Mouse (Mus musculus) lung, embryonic 14.5 days (tissue): ENCODE measurements at regions not wholly inside any gene's neighbourhood (a gene's known extent, or its start where the extent isn't known, plus 50 kb on each side); places are given as distances from the start of the nearest gene placed in this dataset.

Experiments
- ATAC-seq: fragments of 200-750 bp; cut with Nextera tagmentation; 2 replicates; pipeline ENCODE4 v1.8.0; 2017; ENCODE audit warnings: mild to moderate bottlenecking, moderate TSS enrichment, moderate library complexity; ENCODE audit not compliant: insufficient read depth
- DNase-seq: peaks from one replicate; pipeline ENCODE4 v3.0.0-alpha.2; 2015
- H3K27ac ChIP-seq: fragments of 300-500 bp; sonication (generic); 2 replicates; pipeline ENCODE4 v1.5.1; 2014; ENCODE audit warnings: low read depth, mild to moderate bottlenecking, moderate library complexity
- H3K27me3 ChIP-seq: fragments of 300-500 bp; sonication (generic); 2 replicates; pipeline ENCODE4 v1.6.1; 2014; ENCODE audit warnings: low read length, control low read depth; ENCODE audit not compliant: insufficient read depth
- H3K36me3 ChIP-seq: fragments of 300-500 bp; sonication (generic); 2 replicates; pipeline ENCODE4 v1.6.1; 2014; ENCODE audit warnings: control low read depth; ENCODE audit not compliant: insufficient read depth
- H3K4me1 ChIP-seq: fragments of 300-500 bp; sonication (generic); 2 replicates; pipeline ENCODE4 v1.6.1; 2014; ENCODE audit warnings: antibody characterized with exemption, control low read depth; ENCODE audit not compliant: insufficient read depth
- H3K4me2 ChIP-seq: fragments of 300-500 bp; sonication (generic); 2 replicates; pipeline ENCODE4 v1.6.1; 2014; ENCODE audit warnings: mild to moderate bottlenecking
- H3K4me3 ChIP-seq: fragments of 300-500 bp; sonication (generic); 2 replicates; pipeline ENCODE4 v1.5.1; 2014; ENCODE audit warnings: low read depth, low read length
- H3K9ac ChIP-seq: fragments of 300-500 bp; sonication (generic); 2 replicates; pipeline ENCODE4 v1.6.1; 2014
- H3K9me3 ChIP-seq: fragments of 300-500 bp; sonication (generic); 2 replicates; pipeline ENCODE4 v1.6.1; 2016; ENCODE audit warnings: low read depth, low read length, control low read depth
- CTCF ChIP-seq: IDR thresholded peaks from 2 replicates; pipeline ENCODE4 v1.5.1; 2016; ENCODE audit warnings: antibody characterized with exemption, low read depth
- WGBS: fragments of 180-500 bp; shearing (Covaris S2); extraction: QIAGEN DNeasy Blood & Tissue Kit; methylation state at CpG from one replicate; pipeline ENCODE4 v1.1.7; 2014; 5-methylcytosine and 5-hydroxymethylcytosine counted together

DNA sequence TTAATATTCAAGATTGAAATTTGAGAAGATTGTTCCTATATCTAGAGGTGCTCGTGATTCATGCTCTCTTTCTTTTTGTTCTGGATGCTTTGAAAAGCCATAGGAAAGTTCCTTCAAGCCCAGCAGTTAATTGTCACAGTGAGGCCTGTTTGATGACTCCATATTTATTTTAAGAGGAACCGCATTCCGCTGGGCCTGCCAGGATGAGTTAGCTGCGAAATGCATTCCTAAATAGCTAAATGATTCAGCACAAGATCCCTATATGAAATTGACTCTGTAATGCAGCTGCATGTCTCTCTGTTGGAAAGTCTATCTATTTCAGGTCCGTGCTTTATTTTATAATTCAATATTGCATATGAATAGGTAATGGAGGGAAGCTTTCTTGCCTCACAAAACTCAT, 511.9 kb upstream of the Adgra3 start:
- Histone ChIP-seq H3K4me2 (no peak overlapping the region), H3K4me3 (no peak overlapping the region), H3K27ac (no peak overlapping the region), H3K27me3 (no peaks in the 10 kb centered on the region), H3K4me1 (no peaks in the 10 kb centered on the region), H3K9me3 (no peaks in the 10 kb centered on the region), H3K9ac (no peak overlapping the region), H3K36me3 (no peaks in the 10 kb centered on the region)
- ATAC-seq (no peak), DNase-seq (peak; percentile 3)
- TF ChIP-seq CTCF, result no peak
- WGBS, result 56% methylated on average over 5 of the region's 5 CpGs

GRCm38 (mm10) chr5:50551125-50551524, 492.3 kb upstream of the Adgra3 start:
- Histone ChIP-seq H3K27ac (no peak overlapping the region), H3K36me3 (no peaks in the 10 kb centered on the region), H3K4me1 (no peaks in the 10 kb centered on the region), H3K9me3 (no peaks in the 10 kb centered on the region), H3K9ac (no peak overlapping the region), H3K4me3 (no peak overlapping the region), H3K27me3 (no peaks in the 10 kb centered on the region), H3K4me2 (no peak overlapping the region)
- peak; percentile 18 for DNase-seq
- peak; percentile 18; the same call in 1 of the 2 replicates for TF ChIP-seq CTCF
- no peak for ATAC-seq

DNA sequence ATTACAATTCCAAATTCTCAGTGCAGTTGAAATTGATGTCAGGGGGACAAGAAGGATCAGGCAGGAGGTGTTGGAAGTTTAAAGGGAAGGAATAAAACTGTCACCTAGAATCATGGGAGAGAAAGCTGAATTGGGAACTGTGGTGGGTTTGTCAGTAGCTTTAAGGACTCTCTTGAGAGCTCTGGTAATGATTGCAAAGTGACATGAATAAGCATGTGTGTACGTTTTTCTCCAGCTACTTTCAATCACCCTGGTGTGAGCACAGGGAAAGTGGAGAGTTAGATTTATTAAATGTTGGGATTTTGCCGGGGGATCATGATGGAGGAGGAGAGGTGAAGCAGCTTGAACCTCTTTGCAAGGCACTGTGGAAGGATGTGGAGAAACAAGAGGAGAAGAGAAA, 453.7 kb upstream of the Adgra3 start:
- no peak for DNase-seq
- Histone ChIP-seq H3K27me3 (no peaks in the 10 kb centered on the region), H3K4me1 (no peaks in the 10 kb centered on the region), H3K4me3 (no peak overlapping the region), H3K4me2 (no peak overlapping the region), H3K36me3 (no peaks in the 10 kb centered on the region), H3K27ac (no peak overlapping the region), H3K9me3 (no peaks in the 10 kb centered on the region), H3K9ac (no peak overlapping the region)
- TF ChIP-seq CTCF, result no peak
- no peak for ATAC-seq
- 53% methylated on average over 2 of the region's 2 CpGs for WGBS

- Histone ChIP-seq H3K27me3 (no peaks in the 10 kb centered on the region), H3K27ac (no peak overlapping the region), H3K9me3 (no peaks in the 10 kb centered on the region), H3K4me3 (no peak overlapping the region), H3K4me1 (no peaks in the 10 kb centered on the region), H3K9ac (no peak overlapping the region), H3K36me3 (no peaks in the 10 kb centered on the region), H3K4me2 (no peak overlapping the region)
- no peak for DNase-seq
- 79% methylated on average over 3 of the region's 3 CpGs for WGBS
- no peak for TF ChIP-seq CTCF
- no peak for ATAC-seq
Measured at GRCm38 (mm10) chr5:50509696-50510421, 451.1 kb upstream of the Adgra3 start.

- 69% methylated on average over 3 of the region's 3 CpGs for WGBS
- Histone ChIP-seq H3K9ac (no peak overlapping the region), H3K4me3 (no peak overlapping the region), H3K4me2 (no peak overlapping the region), H3K9me3 (no peaks in the 10 kb centered on the region), H3K4me1 (no peaks in the 10 kb centered on the region), H3K36me3 (no peaks in the 10 kb centered on the region), H3K27ac (no peak overlapping the region), H3K27me3 (no peaks in the 10 kb centered on the region)
- DNase-seq (no peak), ATAC-seq (no peak)
- TF ChIP-seq CTCF, result no peak
Measured at GRCm38 (mm10) chr5:50490223-50490622, 431.4 kb upstream of the Adgra3 start.

GRCm38 (mm10) chr5:50476985-50477384, 418.2 kb upstream of the Adgra3 start:
- WGBS, result 11% methylated on average over 3 of the region's 3 CpGs
- H3K4me3 ChIP-seq, result no peak overlapping the region
- H3K4me1 ChIP-seq, result no peaks in the 10 kb centered on the region
- H3K36me3 ChIP-seq, result no peaks in the 10 kb centered on the region
- peak; percentile 73 for TF ChIP-seq CTCF
- H3K27me3 ChIP-seq, result no peaks in the 10 kb centered on the region
- H3K9ac ChIP-seq, result no peak overlapping the region
- no peak overlapping the region for H3K4me2 ChIP-seq
- ATAC-seq (no peak), DNase-seq (peak; percentile 75)
- no peak overlapping the region for H3K27ac ChIP-seq
- no peaks in the 10 kb centered on the region for H3K9me3 ChIP-seq

- Histone ChIP-seq H3K9ac (no peak overlapping the region), H3K9me3 (no peaks in the 10 kb centered on the region), H3K4me3 (no peak overlapping the region), H3K27ac (no peak overlapping the region), H3K4me1 (no peaks in the 10 kb centered on the region), H3K36me3 (no peaks in the 10 kb centered on the region), H3K4me2 (no peak overlapping the region), H3K27me3 (no peaks in the 10 kb centered on the region)
- no peak for DNase-seq
- TF ChIP-seq CTCF, result no peak
- 76% methylated on average over 3 of the region's 3 CpGs for WGBS
- no peak for ATAC-seq
Measured at GRCm38 (mm10) chr5:50461491-50461890, 402.7 kb upstream of the Adgra3 start.

DNA sequence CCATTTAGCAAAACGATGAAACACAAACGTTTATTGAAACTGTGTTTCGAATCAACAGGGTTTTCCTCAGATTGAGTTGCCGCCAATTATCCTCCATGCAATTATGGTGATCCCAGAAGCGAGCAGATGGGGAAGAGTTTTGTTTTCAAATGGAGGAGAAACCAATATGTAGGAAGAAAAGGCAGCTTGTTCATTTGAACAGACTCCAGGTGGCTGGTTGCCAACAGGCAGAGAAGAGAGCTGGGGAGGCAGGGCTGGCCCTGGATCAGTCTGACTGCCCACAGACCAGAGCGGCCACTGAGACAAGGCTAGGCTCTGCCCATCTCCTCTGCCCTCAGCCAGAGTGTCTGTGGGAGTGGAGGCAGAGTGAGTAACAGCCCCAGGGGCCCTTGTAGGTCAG, 398.8 kb upstream of the Adgra3 start:
- H3K4me2 ChIP-seq, result no peak overlapping the region
- no peak overlapping the region for H3K27ac ChIP-seq
- no peak for TF ChIP-seq CTCF
- H3K9me3 ChIP-seq, result no peaks in the 10 kb centered on the region
- H3K4me3 ChIP-seq, result no peak overlapping the region
- no peak for ATAC-seq
- H3K27me3 ChIP-seq, result no peaks in the 10 kb centered on the region
- H3K9ac ChIP-seq, result no peak overlapping the region
- DNase-seq, result peak; percentile 40
- no peaks in the 10 kb centered on the region for H3K36me3 ChIP-seq
- no peaks in the 10 kb centered on the region for H3K4me1 ChIP-seq
- WGBS, result 79% methylated on average over 6 of the region's 6 CpGs
